Mouse (Mus musculus): ENCODE measurements around the gene Gimap9.

DNA sequence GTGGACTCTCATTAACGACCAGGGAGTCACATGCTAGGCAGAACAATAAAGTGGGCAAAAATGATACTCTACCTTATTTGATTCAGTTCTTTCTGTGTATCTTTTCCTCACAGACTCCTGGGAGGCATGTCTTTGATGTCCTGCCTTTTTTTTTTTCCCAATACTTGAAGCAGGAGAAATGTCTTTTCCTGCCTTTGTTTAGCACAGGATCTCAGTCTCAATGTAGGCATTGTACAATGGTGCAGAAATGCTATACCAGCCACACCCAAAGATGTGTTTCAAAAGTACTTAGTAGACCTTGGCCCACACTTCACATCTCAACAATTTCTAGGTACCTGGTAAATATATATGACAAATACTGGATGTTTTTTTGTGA, 21.6 kb downstream of the Gimap9 start:
- TF ChIP-seq CTCF (IDR thresholded peaks at IDR 0.05; ENCODE audit: low read depth) = no peak
- no peak for TF ChIP-seq EP300 (IDR thresholded peaks at IDR 0.05; ENCODE audit: low read depth)

All from liver, postnatal 0 days (tissue).